8 mouse cellular contexts compared by ENCODE assay signal in genomic region chr19:5729444-5729815, GRCm38 (mm10). TPM values are rescaled to one million over a fixed set of nuclear protein-coding genes. Genes with fewer than 3 reads are reported as not detected.
DNase-seq lines count a peak whose midpoint lies in the region; ATAC-seq and TF ChIP-seq lines count a peak whose summit lies in the region.

Fam89b (minus strand) TSS chr19:5729653.

- peaks cover 59% of the 10 kb centered on the region for H3K36me3 ChIP-seq in erythroblast, embryonic 14.5 days (ENCODE audit: control insufficient read depth)
- H3K36me3 ChIP-seq in heart, embryonic 12.5 days: peaks cover 4% of the 10 kb centered on the region; the same call in 1 of the 2 replicates
- H3K36me3 ChIP-seq in kidney, postnatal 0 days (ENCODE audit: insufficient read depth, low read length): no peaks in the 10 kb centered on the region
- H3K36me3 ChIP-seq in liver, embryonic 13.5 days: peaks cover 12% of the 10 kb centered on the region
- no peaks in the 10 kb centered on the region for H3K36me3 ChIP-seq in stomach, embryonic 15.5 days

- TF ChIP-seq CTCF in kidney, postnatal 0 days (IDR thresholded peaks at IDR 0.05; ENCODE audit: low read depth): no peak

- WGBS in heart, embryonic 12.5 days: under 1% methylated on average over 37 of the region's 37 CpGs
- under 1% methylated on average over 34 of the region's 37 CpGs for whole genome bisulfite sequencing in kidney, postnatal 0 days
- under 1% methylated on average over 37 of the region's 37 CpGs for WGBS in liver, embryonic 13.5 days (ENCODE audit: insufficient replicate concordance)
- under 1% methylated on average over 36 of the region's 37 CpGs for WGBS in stomach, embryonic 15.5 days

- H3K4me3 ChIP-seq in erythroblast, embryonic 14.5 days (replicated peaks): peak within 1 kb of the TSS; percentile 74
- H3K4me3 ChIP-seq in heart, embryonic 12.5 days: peak within 1 kb of the TSS; percentile 85
- H3K4me3 ChIP-seq in kidney, postnatal 0 days (replicated peaks; ENCODE audit: low read depth, low read length): peak within 1 kb of the TSS; percentile 85
- peak within 1 kb of the TSS; percentile 99 for H3K4me3 ChIP-seq in liver, embryonic 13.5 days (replicated peaks)
- peak within 1 kb of the TSS; percentile 89 for H3K4me3 ChIP-seq in stomach, embryonic 15.5 days (replicated peaks)

- H3K27me3 ChIP-seq in erythroblast, embryonic 14.5 days (ENCODE audit: control insufficient read depth): peaks cover 3% of the 10 kb centered on the region
- peaks cover 4% of the 10 kb centered on the region; the same call in 1 of the 2 replicates for H3K27me3 ChIP-seq in heart, embryonic 12.5 days (replicated peaks)
- no peaks in the 10 kb centered on the region for H3K27me3 ChIP-seq in kidney, postnatal 0 days (ENCODE audit: insufficient read depth, low read length)
- peaks cover 7% of the 10 kb centered on the region for H3K27me3 ChIP-seq in liver, embryonic 13.5 days
- H3K27me3 ChIP-seq in stomach, embryonic 15.5 days (replicated peaks): no peaks in the 10 kb centered on the region

- peak within 1 kb of the TSS; percentile 81 for H3K27ac ChIP-seq in heart, embryonic 12.5 days (ENCODE audit: poor library complexity, severe bottlenecking)
- peak within 1 kb of the TSS; percentile 84 for H3K27ac ChIP-seq in kidney, postnatal 0 days
- H3K27ac ChIP-seq in liver, embryonic 13.5 days: peak within 1 kb of the TSS; percentile 99
- peak within 1 kb of the TSS; percentile 90 for H3K27ac ChIP-seq in stomach, embryonic 15.5 days

- peaks cover 67% of the 10 kb centered on the region for H3K4me1 ChIP-seq in erythroblast, embryonic 14.5 days (ENCODE audit: control insufficient read depth)
- H3K4me1 ChIP-seq in heart, embryonic 12.5 days (replicated peaks): peaks cover 58% of the 10 kb centered on the region
- H3K4me1 ChIP-seq in kidney, postnatal 0 days (replicated peaks; ENCODE audit: insufficient read depth, low read length): peaks cover 41% of the 10 kb centered on the region
- H3K4me1 ChIP-seq in liver, embryonic 13.5 days (replicated peaks): peaks cover 63% of the 10 kb centered on the region
- H3K4me1 ChIP-seq in stomach, embryonic 15.5 days: peaks cover 60% of the 10 kb centered on the region

- ATAC-seq in heart, embryonic 12.5 days (ENCODE audit: insufficient number of reproducible peaks, low FRiP score): peak; percentile 76
- peak; percentile 53 for ATAC-seq in kidney, postnatal 0 days (replicated peaks; ENCODE audit: low FRiP score, low read depth)
- ATAC-seq in liver, embryonic 13.5 days (ENCODE audit: low read depth): peak; percentile 55
- ATAC-seq in stomach, embryonic 15.5 days (ENCODE audit: insufficient read depth, low FRiP score, low read depth): peak; percentile 64

- DNase-seq in CD4-positive helper T cell, adult 2 months (ENCODE audit: low read depth, low spot score): peak; percentile 84
- peak; percentile 66 for DNase-seq in brain, embryonic 18.5 days (ENCODE audit: low read depth, low spot score)
- peak; percentile 95 for DNase-seq in kidney, postnatal 0 days (ENCODE audit: low spot score)
- DNase-seq in liver, embryonic 13.5 days: peak; percentile 87
- peak; percentile 85 for DNase-seq in neural tube, embryonic 10.5 days (ENCODE audit: extremely low spot score, low spot score)

- no peaks in the 10 kb centered on the region for H3K9me3 ChIP-seq in erythroblast, embryonic 14.5 days (ENCODE audit: control insufficient read depth, low read length)
- H3K9me3 ChIP-seq in heart, embryonic 12.5 days (replicated peaks): no peaks in the 10 kb centered on the region
- H3K9me3 ChIP-seq in kidney, postnatal 0 days (replicated peaks; ENCODE audit: low read length): no peaks in the 10 kb centered on the region
- H3K9me3 ChIP-seq in liver, embryonic 13.5 days (replicated peaks): no peaks in the 10 kb centered on the region
- H3K9me3 ChIP-seq in stomach, embryonic 15.5 days: no peaks in the 10 kb centered on the region

- peak within 1 kb of the TSS; percentile 98 for H3K4me2 ChIP-seq in heart, embryonic 12.5 days
- H3K4me2 ChIP-seq in kidney, postnatal 0 days (ENCODE audit: low read length): peak within 1 kb of the TSS; percentile 70
- H3K4me2 ChIP-seq in liver, embryonic 13.5 days: peak within 1 kb of the TSS; percentile 91
- H3K4me2 ChIP-seq in stomach, embryonic 15.5 days: peak within 1 kb of the TSS; percentile 88

- H3K9ac ChIP-seq in heart, embryonic 12.5 days: peak within 1 kb of the TSS; percentile 89
- H3K9ac ChIP-seq in kidney, postnatal 0 days (ENCODE audit: low read depth, low read length): peak within 1 kb of the TSS; percentile 92
- peak within 1 kb of the TSS; percentile 100 for H3K9ac ChIP-seq in liver, embryonic 13.5 days
- H3K9ac ChIP-seq in stomach, embryonic 15.5 days: peak within 1 kb of the TSS; percentile 99

RNA-seq across cellular contexts. Expression of gene Fam89b, which starts in this region (rescaled TPM):
- 33.0 and 41.0 TPM in 2 replicates for polyA plus RNA-seq in erythroblast, embryonic 14.5 days (2012)
- 78.9 and 81.3 TPM in 2 replicates for polyA plus RNA-seq in heart, embryonic 12.5 days (2016; fragmentation: Nextera tagmentation; extraction: Ambion mirVana)
- 91.0 and 92.7 TPM in 2 replicates for polyA plus RNA-seq in kidney, postnatal 0 days (2015; fragmentation: Nextera tagmentation; extraction: Ambion mirVana)
- polyA plus RNA-seq in liver, embryonic 13.5 days (2015; fragmentation: Nextera tagmentation; extraction: Ambion mirVana): 44.5 and 47.0 TPM in 2 replicates
- polyA plus RNA-seq in stomach, embryonic 15.5 days (2015; fragmentation: Nextera tagmentation; extraction: Ambion mirVana): 76.4 and 81.5 TPM in 2 replicates

Comparison
In these comparisons a context has a peak if more than half of its experiments do, and no peak if none do; other contexts are left out.
1. Peak in every context shown above with its lines: DNase-seq, ATAC-seq, H3K4me3 ChIP-seq and H3K27ac ChIP-seq.